Mouse (Mus musculus) liver, adult 2 months (tissue): ENCODE data around the gene Trat1. TPM values are rescaled to one million over a fixed set of nuclear protein-coding genes. Genes with fewer than 3 reads are reported as not detected.

Experiments
- DNase-seq: peaks from one replicate; pipeline ENCODE4 v3.0.0-alpha.2; 2011; ENCODE audit warnings: low read depth, low spot score; ENCODE audit errors: extremely low read depth
- H3K27ac ChIP-seq: fragments of 200-500 bp; replicated peaks from 2 replicates; pipeline ENCODE4 v1.5.1; 2012; ENCODE audit warnings: low read depth, mild to moderate bottlenecking, control low read depth, inconsistent platforms, low read length; ENCODE audit not compliant: insufficient read depth
- H3K27me3 ChIP-seq: fragments of 200-500 bp; 2 replicates; pipeline ENCODE4 v1.6.1; 2012; ENCODE audit warnings: mild to moderate bottlenecking, moderate library complexity, low read length, inconsistent platforms; ENCODE audit not compliant: control insufficient read depth, insufficient read depth
- H3K36me3 ChIP-seq: fragments of 200-500 bp; 2 replicates; pipeline ENCODE4 v1.6.1; 2012; ENCODE audit warnings: low read length, inconsistent platforms; ENCODE audit not compliant: control insufficient read depth, insufficient read depth
- H3K4me1 ChIP-seq: fragments of 200-500 bp; 2 replicates; pipeline ENCODE4 v1.6.1; 2011; ENCODE audit warnings: low read length; ENCODE audit not compliant: control insufficient read depth, insufficient read depth
- H3K4me3 ChIP-seq: fragments of 200-500 bp; 2 replicates; pipeline ENCODE4 v1.5.1; 2011; ENCODE audit warnings: low read depth, mild to moderate bottlenecking, control low read depth, low read length, moderate library complexity; ENCODE audit not compliant: insufficient read depth
- H3K79me2 ChIP-seq: fragments of 200-500 bp; 2 replicates; pipeline ENCODE4 v1.6.1; 2012; ENCODE audit warnings: inconsistent platforms, mild to moderate bottlenecking, low read length, moderate library complexity; ENCODE audit not compliant: control insufficient read depth, insufficient read depth
- H3K9ac ChIP-seq: fragments of 200-500 bp; 2 replicates; pipeline ENCODE4 v1.6.1; 2012; ENCODE audit warnings: low read depth, mild to moderate bottlenecking, control low read depth, inconsistent platforms, low read length
- CTCF ChIP-seq: fragments of 200-500 bp; IDR thresholded peaks from 2 replicates; pipeline ENCODE4 v1.5.1; 2011; ENCODE audit warnings: low read depth, low read length, control low read depth
- POLR2A ChIP-seq: fragments of 200-500 bp; IDR thresholded peaks from 2 replicates; pipeline ENCODE4 v1.6.1; 2011; ENCODE audit warnings: low read length, control low read depth; ENCODE audit not compliant: insufficient read depth; ENCODE audit errors: extremely low read depth
- WGBS: fragments of 180-500 bp; shearing (Covaris S2); methylation state at CpG from one replicate; pipeline ENCODE4 v1.1.7; 2018; 5-methylcytosine and 5-hydroxymethylcytosine counted together
- polyA plus RNA-seq: library from polyadenylated mRNA; depleted of rRNA; stranded (reverse); fragments of >200 nt; gene quantifications from 2 replicates; pipeline ENCODE4 v1.2.3, GENCODE M21; 2012
- total RNA-seq: library from RNA; depleted of rRNA; stranded (reverse); fragments of >200 nt; gene quantifications from 2 replicates; pipeline ENCODE4 v1.2.3, GENCODE M21; 2014

The Trat1 gene
- total and polyA plus RNA-seq, 2 experiments, result 0.02 TPM; not detected in 1

- 67% methylated on average over 3 of the region's 3 CpGs for WGBS
- H3K9ac ChIP-seq, result no peak overlapping the region
- no peak overlapping the region for H3K27ac ChIP-seq
- H3K36me3 ChIP-seq, result no peaks in the 10 kb centered on the region
- H3K4me3 ChIP-seq, result no peak overlapping the region
- TF ChIP-seq CTCF (no peak), POLR2A (no peak)
- H3K79me2 ChIP-seq, result no peaks in the 10 kb centered on the region
- no peaks in the 10 kb centered on the region for H3K4me1 ChIP-seq
- no peaks in the 10 kb centered on the region for H3K27me3 ChIP-seq
- no peak for DNase-seq
Measured at GRCm38 (mm10) chr16:48741549-48741948, 30.3 kb downstream of the Trat1 start.

- Histone ChIP-seq H3K4me3 (no peak overlapping the region), H3K27ac (no peak overlapping the region), H3K4me1 (no peaks in the 10 kb centered on the region), H3K79me2 (no peaks in the 10 kb centered on the region), H3K9ac (no peak overlapping the region), H3K36me3 (no peaks in the 10 kb centered on the region), H3K27me3 (no peaks in the 10 kb centered on the region)
- 78% methylated on average over 6 of the region's 6 CpGs for WGBS
- TF ChIP-seq CTCF (no peak), POLR2A (no peak)
- no peak for DNase-seq
Measured at GRCm38 (mm10) chr16:48739974-48740373, 31.8 kb downstream of the Trat1 start.

- WGBS, result 81% methylated on average over 2 of the region's 2 CpGs
- Histone ChIP-seq H3K4me3 (no peak overlapping the region), H3K36me3 (no peaks in the 10 kb centered on the region), H3K9ac (no peak overlapping the region), H3K27ac (no peak overlapping the region), H3K4me1 (no peaks in the 10 kb centered on the region), H3K27me3 (no peaks in the 10 kb centered on the region), H3K79me2 (no peaks in the 10 kb centered on the region)
- TF ChIP-seq POLR2A (no peak), CTCF (no peak)
- DNase-seq, result no peak
Measured at GRCm38 (mm10) chr16:48738429-48738828, 33.4 kb downstream of the Trat1 start.

GRCm38 (mm10) chr16:48736890-48737289, 34.9 kb downstream of the Trat1 start:
- no peaks in the 10 kb centered on the region for H3K79me2 ChIP-seq
- H3K4me3 ChIP-seq, result no peak overlapping the region
- TF ChIP-seq CTCF (no peak), POLR2A (no peak)
- 81% methylated on average over 3 of the region's 3 CpGs for WGBS
- no peaks in the 10 kb centered on the region for H3K36me3 ChIP-seq
- no peak for DNase-seq
- no peaks in the 10 kb centered on the region for H3K4me1 ChIP-seq
- H3K9ac ChIP-seq, result no peak overlapping the region
- H3K27ac ChIP-seq, result no peak overlapping the region
- no peaks in the 10 kb centered on the region for H3K27me3 ChIP-seq

GRCm38 (mm10) chr16:48720259-48720658, 51.6 kb downstream of the Trat1 start:
- H3K79me2 ChIP-seq, result no peaks in the 10 kb centered on the region
- WGBS, result 86% methylated on average over 3 of the region's 3 CpGs
- no peak for TF ChIP-seq POLR2A
- TF ChIP-seq CTCF, result no peak

GRCm38 (mm10) chr16:48719679-48720078, 52.1 kb downstream of the Trat1 start:
- TF ChIP-seq POLR2A (no peak), CTCF (no peak)
- no peaks in the 10 kb centered on the region for H3K36me3 ChIP-seq
- H3K9ac ChIP-seq, result no peak overlapping the region
- H3K4me3 ChIP-seq, result no peak overlapping the region
- no peaks in the 10 kb centered on the region for H3K79me2 ChIP-seq
- no peak for DNase-seq
- H3K27me3 ChIP-seq, result no peaks in the 10 kb centered on the region
- no peak overlapping the region for H3K27ac ChIP-seq
- no peaks in the 10 kb centered on the region for H3K4me1 ChIP-seq
- WGBS, result 72% methylated on average over 3 of the region's 3 CpGs

More at GRCm38 (mm10) chr16:48720259-48720658, 51.6 kb downstream of the Trat1 start:
- Histone ChIP-seq H3K36me3 (no peaks in the 10 kb centered on the region), H3K27me3 (no peaks in the 10 kb centered on the region), H3K4me1 (no peaks in the 10 kb centered on the region), H3K27ac (no peak overlapping the region), H3K4me3 (no peak overlapping the region), H3K9ac (no peak overlapping the region)
- no peak for DNase-seq
